ENCODE assay signal across 16 mouse cellular contexts in the genomic region with DNA sequence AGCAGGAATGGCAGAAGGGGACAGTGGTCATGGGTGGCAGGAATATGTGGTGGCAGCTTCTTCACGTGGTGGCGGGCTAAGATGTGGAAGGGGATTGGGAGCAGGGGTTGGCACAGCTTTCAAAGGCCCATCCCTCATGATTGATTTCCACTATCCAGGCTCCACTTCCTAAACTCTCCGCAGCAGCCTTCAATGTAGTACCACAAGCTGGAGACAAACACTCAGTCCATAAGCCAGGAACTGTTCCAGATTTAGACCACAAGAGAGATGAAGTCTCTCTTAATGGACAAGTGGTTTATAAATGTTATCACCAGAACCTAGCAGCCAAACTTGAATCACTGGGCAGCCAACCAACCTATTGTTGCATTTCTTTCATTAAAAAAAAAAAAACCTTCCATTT.
"Had no signal": no experiment of that assay in that cellular context is flagged by ENCODE, and none has a peak within 500 bp of the region (broad histone marks: within the 10 kb centered on the region; RNA-seq: fewer than 3 reads in every experiment).

No protein-coding gene starts in this region.

- H3K36me3 ChIP-seq: liver, embryonic 13.5 days; liver, embryonic 15.5 days; midbrain, embryonic 12.5 days; midbrain, embryonic 15.5 days; neural tube, embryonic 12.5 days; stomach, embryonic 15.5 days had no signal

- H3K4me1 ChIP-seq: liver, embryonic 13.5 days; liver, embryonic 15.5 days; megakaryocyte, embryonic 14.5 days; midbrain, embryonic 12.5 days; midbrain, embryonic 15.5 days; neural tube, embryonic 12.5 days; stomach, embryonic 15.5 days had no signal

- H3K4me2 ChIP-seq: liver, embryonic 11.5 days; liver, embryonic 13.5 days; liver, embryonic 15.5 days; midbrain, embryonic 12.5 days; midbrain, embryonic 15.5 days; neural tube, embryonic 12.5 days; stomach, embryonic 15.5 days had no signal

- H3K27ac ChIP-seq: liver, embryonic 13.5 days; liver, embryonic 15.5 days; macrophage; midbrain, embryonic 12.5 days; midbrain, embryonic 15.5 days; neural tube, embryonic 12.5 days; stomach, embryonic 15.5 days; stomach, postnatal 0 days had no signal

- ATAC-seq: liver, postnatal 0 days; midbrain, embryonic 15.5 days had no signal

- H3K9ac ChIP-seq: liver, embryonic 13.5 days; liver, embryonic 15.5 days; liver, postnatal 0 days; midbrain, embryonic 12.5 days; midbrain, embryonic 15.5 days; neural tube, embryonic 12.5 days; stomach, embryonic 15.5 days had no signal

- DNase-seq: liver; liver, embryonic 13.5 days; liver, postnatal 0 days; right cerebral cortex, postnatal 14 days; thymus, adult 18-20 months; thymus, postnatal 14 days; thymus, postnatal 36 days had no signal

- H3K27me3 ChIP-seq: liver, embryonic 13.5 days; liver, embryonic 15.5 days; midbrain, embryonic 12.5 days; midbrain, embryonic 15.5 days; neural tube, embryonic 12.5 days; stomach, embryonic 15.5 days had no signal

- H3K9me3 ChIP-seq: liver, embryonic 13.5 days; liver, embryonic 15.5 days; megakaryocyte, embryonic 14.5 days; midbrain, embryonic 12.5 days; midbrain, embryonic 15.5 days; neural tube, embryonic 12.5 days; stomach, embryonic 15.5 days had no signal

- H3K4me3 ChIP-seq: liver, embryonic 13.5 days; liver, embryonic 15.5 days; megakaryocyte, embryonic 14.5 days; midbrain, embryonic 12.5 days; midbrain, embryonic 15.5 days; neural tube, embryonic 12.5 days; stomach, embryonic 15.5 days had no signal
